Mouse (Mus musculus): ENCODE results near the gene Sae1.

The Sae1 gene

DNA sequence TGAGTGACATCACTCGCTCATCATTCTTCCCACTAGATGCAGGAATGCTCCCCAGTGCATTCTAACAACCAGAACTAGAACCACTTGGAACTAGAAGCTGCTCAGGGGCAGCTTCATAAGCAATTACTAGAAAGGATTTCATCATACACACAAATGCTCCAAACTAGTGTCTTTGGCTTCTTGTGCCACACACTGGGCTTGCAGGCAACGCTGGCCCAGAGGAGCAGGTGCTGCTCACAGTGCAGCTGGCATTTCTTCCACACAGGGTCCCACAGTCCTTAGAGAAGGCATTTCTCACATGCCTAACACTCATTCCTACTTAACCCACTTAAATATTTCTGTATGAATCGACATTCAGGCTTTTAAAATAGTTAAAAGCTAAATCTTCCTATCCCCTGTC, 30.0 kb downstream of the Sae1 start:
- DNase-seq (ENCODE audit: low spot score in 2 of 2): no peak

DNA sequence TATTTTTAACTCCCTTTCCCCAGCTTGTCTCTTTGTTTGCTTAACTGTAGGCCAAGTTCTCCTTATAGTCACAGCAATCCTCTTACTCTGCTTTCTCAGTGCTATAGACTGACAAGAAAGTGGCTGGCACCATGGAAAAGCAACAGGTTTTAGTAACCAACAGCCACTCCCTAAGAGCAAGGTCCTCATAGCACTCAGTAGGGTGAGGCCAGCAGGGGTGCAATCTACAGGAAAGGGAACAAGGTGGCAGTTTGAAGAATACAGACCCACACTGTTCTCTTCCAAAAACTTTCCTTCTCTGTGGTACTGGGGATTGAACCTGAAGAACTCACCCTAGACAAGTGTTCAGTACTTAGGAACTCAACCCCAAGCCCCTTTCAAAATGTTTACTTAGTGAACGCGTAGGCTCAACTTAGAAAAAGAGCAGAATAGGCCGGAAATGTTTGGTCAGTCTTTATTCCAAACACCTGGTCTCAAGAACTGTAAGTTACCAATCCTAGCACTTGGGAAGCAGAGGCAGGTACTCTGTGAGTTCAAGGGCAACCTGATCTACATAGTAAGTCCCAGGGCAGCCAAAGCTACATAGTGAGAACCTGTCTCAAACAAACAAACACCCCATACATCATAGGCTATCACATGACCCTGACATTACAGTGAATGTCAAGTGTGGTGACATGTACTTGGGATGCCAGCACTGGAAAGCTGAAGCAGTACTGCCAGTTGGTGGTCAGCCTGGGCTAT, 31.6 kb downstream of the Sae1 start:
- DNase-seq (ENCODE audit: low spot score in 2 of 2): no peak

DNA sequence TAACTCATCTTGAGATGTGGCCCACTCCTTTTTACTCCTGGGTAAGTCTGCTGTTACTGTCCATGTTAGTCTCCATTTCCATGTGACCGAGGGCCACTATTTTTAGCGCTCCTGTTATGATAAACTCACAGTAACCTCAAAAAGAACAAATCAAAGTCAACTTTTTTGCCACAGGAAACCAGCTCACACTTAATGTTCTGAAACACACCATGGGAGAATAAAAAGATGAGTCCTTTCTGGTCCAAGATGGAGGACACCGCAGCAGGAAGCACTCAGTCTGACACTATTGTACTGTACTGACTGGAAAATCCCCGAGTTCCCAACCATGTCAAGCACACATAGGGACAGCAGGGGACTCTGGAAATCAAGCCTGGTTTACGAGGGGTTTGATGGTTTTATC, 37.6 kb downstream of the Sae1 start:
- DNase-seq (ENCODE audit: low spot score in 2 of 2): no peak

GRCm38 (mm10) chr7:16345297-16345696, 42.3 kb downstream of the Sae1 start:
- no peak for DNase-seq (ENCODE audit: low spot score in 2 of 2)

DNA sequence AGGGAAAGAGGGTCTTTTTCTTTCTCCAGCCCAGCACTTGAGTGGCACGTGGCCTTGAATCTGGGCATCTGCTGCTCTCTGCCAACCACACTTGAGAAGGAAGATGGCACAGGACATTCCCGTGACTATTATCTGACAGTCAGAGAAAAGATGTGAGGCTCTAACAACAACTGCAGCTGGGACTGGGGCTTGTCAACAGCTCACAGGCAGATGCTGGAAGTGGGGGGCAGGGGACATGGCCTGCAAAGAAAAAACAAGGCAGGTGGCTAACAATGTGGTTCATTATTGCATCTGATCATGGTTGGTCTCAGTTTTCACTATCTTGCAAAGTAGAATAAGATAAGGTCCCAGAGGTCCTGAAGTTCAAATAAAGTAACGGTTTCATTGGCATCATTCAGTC, 43.0 kb downstream of the Sae1 start:
- DNase-seq (ENCODE audit: low spot score in 2 of 2): no peak

- no peak for DNase-seq (ENCODE audit: low spot score in 2 of 2)
Observed at GRCm38 (mm10) chr7:16337733-16338132, 49.9 kb downstream of the Sae1 start.

DNA sequence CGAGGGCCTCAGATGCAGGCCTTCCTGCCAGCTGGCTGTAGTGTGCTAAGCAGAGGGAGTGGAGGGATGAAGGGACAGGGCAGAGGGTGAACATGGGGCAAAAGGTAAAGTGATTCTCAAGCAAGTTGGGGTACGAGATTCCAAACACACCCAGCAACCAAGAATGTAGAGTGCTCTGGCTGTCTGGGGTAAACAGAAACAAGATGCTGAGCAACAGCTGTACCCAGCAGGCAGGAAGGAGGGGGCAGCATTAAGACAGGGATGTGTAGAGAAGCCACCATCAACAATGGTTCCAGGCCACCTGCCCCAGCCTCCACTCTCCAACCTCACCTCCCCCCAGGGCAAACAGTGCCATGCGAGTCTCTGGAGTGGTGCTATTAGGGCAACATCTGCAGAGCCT, 58.5 kb downstream of the Sae1 start:
- no peak for DNase-seq (ENCODE audit: low spot score in 2 of 2)

- no peak for DNase-seq (ENCODE audit: low spot score in 2 of 2)
Observed at GRCm38 (mm10) chr7:16326607-16326971, 61.0 kb downstream of the Sae1 start.

GRCm38 (mm10) chr7:16325920-16326606, 61.5 kb downstream of the Sae1 start:
- peak in 1 of 2 experiments; percentile 26 for DNase-seq (ENCODE audit: low spot score in 2 of 2)

DNA sequence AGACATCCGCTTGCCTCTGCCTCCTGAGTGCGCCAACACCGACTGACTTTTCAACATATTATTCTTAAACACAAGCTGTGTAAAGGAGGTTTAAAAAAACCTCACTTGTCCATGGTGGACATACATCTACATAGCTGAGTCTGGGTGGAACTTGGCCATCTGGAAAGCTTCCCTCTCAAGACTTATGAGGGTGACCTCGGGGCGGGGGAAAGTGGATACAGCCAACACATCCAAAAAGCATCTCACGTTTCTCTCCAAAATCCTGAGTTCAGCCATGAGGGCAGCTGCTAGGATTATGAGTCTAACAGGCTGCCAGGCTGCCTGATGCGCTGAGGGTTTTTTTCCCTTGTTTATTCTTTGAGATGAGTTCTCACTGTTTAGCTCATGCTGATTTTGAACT, 62.9 kb downstream of the Sae1 start:
- DNase-seq (ENCODE audit: low spot score in 2 of 2): no peak

DNA sequence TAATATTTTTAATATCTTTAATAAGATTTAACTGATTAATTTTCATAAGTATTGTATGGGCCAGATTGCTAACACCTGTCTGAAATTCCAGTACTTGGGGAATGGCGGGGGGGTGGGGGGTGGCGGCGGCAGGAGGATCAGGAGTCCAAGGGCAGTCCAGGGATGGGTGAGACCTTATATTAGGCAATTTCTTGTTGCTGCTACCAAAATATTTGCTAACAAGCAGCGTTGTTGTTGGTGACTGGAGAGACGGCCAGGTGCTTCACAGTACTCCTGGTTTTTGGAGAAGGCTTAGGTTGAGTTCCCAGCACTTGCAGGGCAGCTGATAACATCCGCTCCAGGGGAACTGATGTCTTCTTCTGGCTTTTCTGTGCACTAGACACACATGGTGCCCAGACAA, 67.1 kb downstream of the Sae1 start:
- DNase-seq (ENCODE audit: low spot score in 2 of 2): no peak

GRCm38 (mm10) chr7:16319216-16319615, 68.4 kb downstream of the Sae1 start:
- DNase-seq (ENCODE audit: low spot score in 2 of 2): no peak

GRCm38 (mm10) chr7:16317094-16317493, 70.5 kb downstream of the Sae1 start:
- no peak for DNase-seq (ENCODE audit: low spot score in 2 of 2)

DNA sequence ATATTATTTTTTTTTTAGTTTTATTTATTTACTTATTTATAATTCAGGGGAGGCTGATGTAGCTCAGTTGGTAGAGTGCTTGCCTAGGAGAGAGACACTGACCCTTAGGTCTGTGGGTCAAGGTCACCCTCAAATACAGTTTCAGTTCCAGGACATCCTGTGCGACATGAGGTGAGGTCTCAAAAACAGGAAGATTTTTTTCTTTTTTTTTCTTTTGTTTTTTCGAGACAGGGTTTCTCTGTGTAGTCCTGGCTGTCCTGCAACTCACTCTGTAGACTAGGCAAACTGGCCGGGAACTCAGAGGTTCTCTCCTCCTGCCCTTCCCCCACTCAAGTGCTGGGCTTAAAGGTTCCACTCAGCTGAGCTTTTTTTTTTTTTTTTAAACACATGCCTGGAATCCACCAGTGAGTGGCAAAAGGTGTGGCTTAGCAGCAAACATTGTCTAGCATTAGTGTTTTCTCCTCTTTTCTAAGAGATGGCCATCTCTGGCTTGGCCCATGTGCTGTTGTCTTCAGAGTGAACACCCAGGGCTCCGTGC, 72.3 kb downstream of the Sae1 start:
- no peak for DNase-seq (ENCODE audit: low spot score in 2 of 2)

- DNase-seq (ENCODE audit: low spot score in 2 of 2): no peak
Observed at GRCm38 (mm10) chr7:16314221-16314775, 73.3 kb downstream of the Sae1 start.

DNA sequence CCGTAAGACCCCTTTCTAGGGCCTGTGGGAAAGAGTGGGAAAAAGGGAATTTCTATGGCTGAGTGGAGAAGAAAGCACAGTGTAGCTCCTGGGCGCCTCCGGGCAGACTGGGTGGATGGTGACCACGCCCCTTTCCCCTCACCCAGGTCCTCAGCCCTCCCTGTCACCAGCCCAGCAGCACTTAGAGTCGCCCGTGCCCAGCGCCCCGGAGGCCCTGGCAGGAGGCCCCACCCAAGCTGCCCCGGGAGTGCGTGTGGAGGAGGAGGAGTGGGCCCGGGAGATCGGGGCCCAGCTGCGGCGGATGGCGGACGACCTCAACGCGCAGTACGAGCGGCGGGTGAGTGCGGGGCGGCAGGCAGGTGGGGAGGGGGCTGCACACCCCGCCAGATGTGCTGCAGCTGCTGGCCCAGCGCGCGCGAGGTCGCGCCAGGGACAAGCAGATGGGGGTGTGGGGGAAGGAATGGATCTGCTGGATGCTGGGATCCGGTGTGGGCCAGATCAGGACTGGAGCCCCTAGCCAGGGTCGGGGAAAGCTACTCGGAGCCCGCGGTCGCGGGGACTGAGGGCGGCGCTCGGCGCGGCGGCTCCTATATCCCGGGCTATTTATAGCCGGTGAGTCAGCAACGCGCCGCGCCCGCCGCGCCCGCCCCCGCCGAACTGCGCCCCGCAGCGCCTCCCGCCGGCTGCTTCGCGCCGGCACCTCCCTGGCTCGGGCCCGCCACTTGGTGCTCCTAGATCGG, 74.0 kb downstream of the Sae1 start:
- DNase-seq (ENCODE audit: low spot score in 2 of 2): peak; percentile 60 to 72

- peak in 1 of 2 experiments; percentile 11 for DNase-seq (ENCODE audit: low spot score in 2 of 2)
Observed at GRCm38 (mm10) chr7:16312672-16313311, 74.8 kb downstream of the Sae1 start.

GRCm38 (mm10) chr7:16312011-16312671, 75.5 kb downstream of the Sae1 start:
- DNase-seq (ENCODE audit: low spot score in 2 of 2): no peak

GRCm38 (mm10) chr7:16311453-16312004, 76.1 kb downstream of the Sae1 start:
- peak in 1 of 2 experiments; percentile 14 for DNase-seq (ENCODE audit: low spot score in 2 of 2)

- peak in 1 of 2 experiments; percentile 38 for DNase-seq (ENCODE audit: low spot score in 2 of 2)
Observed at GRCm38 (mm10) chr7:16310521-16311452, 76.8 kb downstream of the Sae1 start.
